Mouse (Mus musculus) liver, embryonic 14 days (tissue): ENCODE measurements around the gene Dio1. TPM values are rescaled to one million over a fixed set of nuclear protein-coding genes. Genes with fewer than 3 reads are reported as not detected.

ENCODE experiments used
- polyA plus RNA-seq: library from polyadenylated mRNA; depleted of rRNA; stranded (reverse); fragments of >200 nt; gene quantifications from 2 replicates; pipeline ENCODE4 v1.2.3, GENCODE M21; 2012; rRNA removed

Gene Dio1
- polyA plus RNA-seq: 0.03 TPM in 2 replicates

GRCm38 (mm10) chr4:107306966-107307365 is at the start of gene Dio1:
Gene Dio1 (minus strand): TSS chr4:107307169.

DNA sequence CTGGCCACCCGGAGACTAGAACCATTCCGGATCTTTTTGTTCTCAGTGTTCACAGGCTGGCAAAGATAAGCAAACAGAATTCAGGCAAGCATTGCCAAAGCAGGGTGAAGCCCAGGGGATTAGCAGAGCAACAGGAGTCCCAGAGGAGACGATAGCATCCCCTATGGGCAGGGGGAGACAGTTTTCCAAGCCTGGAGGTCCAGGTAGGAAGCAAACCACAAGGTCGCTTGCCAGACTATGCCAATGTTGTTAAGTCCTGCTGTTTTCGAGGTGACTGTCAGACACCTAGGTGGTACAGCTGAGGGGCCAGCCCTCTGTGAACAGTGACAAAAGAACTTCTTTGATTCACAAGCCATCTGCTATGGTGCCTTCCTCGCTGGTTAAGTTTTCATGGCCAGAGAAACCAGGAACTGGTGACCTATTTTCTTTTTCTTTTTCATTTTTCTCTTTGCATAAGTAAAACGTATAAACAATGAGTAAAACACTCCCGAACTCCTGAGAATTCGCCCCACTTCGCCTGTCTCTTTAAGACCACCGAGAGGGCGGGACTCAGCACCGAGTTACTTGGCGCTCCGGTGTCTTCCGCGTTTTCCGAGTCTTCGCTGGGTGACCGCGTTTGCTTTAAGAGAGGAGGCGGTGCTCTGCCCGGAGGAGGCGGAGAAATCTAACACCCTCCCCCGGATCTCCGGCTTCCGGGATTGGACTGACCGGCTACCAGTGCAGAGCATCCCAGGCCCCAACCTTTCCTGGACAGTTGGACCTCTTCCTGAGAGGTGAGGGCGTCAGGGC is 6.9 kb upstream of the Dio1 start, which contains the start of gene Yipf1:
Gene Yipf1, plus strand, starts transcription at position 674 of the 789 bp plus-strand sequence.

DNA sequence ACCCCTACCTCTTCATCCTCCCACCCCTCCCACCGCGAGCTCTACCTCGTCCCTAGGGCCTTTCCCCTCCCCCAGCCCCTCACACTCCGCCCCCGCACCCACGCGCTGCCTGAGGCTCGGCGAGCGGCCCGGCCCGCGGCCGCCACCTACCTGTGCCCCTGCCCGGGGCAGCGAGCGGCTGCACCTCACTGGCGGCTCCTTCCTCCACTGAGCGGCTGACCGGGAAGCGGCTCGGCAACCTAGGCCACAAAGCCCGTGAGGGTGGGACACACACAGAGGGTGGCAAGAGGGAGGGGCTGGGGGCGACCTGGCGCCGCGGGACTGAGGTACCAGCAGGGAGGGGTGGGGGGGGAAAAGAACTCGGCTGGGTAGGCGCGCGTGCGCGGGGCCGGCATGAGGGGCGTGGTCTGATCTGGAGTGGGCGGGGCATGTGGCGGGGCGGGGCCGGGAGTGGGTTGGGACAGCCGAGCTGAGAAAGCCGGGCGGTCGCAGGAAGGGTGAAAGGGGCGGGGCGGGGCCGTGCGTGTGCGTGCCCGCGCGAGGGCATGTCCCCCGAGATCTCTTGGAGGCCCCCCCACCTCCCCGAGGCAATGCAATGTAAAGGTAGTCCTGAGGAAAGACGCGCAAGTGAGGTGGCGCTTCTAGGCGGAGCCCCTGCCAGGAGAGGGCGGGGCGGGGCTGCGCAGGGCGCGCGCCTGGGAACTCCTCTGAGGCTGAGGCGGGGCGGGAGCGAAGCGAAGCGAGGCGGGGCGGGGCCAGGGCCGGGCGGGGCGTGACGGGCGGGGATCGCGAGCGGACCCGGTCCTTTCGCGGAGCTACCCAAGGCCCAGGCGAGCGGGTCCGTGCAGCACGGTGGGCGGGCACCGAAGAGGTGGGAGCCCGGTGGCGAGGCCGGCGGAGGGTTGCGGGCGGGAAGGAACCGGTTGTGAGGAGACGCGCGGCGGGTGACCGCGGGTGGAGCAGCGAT is 53.6 kb downstream of the Dio1 start, which contains the start of the genes Lrrc42 and Hspb11:
Gene Lrrc42, minus strand, starts transcription at position 408 of the 967 bp plus-strand sequence.
Gene Hspb11, plus strand, starts transcription at position 469 of the 967 bp plus-strand sequence.

Other genes starting within 250 kb of the Dio1 start
- gene Mrpl37, start 240.3 kb downstream of the Dio1 start, polyA plus RNA-seq: 35.4 and 40.3 TPM in 2 replicates
- gene Cyb5rl, start 240.2 kb downstream of the Dio1 start, polyA plus RNA-seq: 1.3 and 1.9 TPM in 2 replicates
- gene Cdcp2, start 210.3 kb downstream of the Dio1 start, polyA plus RNA-seq: not detected in 2 replicates
- 55.5 and 64.7 TPM in 2 replicates for gene Tmem59, start 128.8 kb downstream of the Dio1 start, polyA plus RNA-seq
- 6.4 and 7.9 TPM in 2 replicates for gene Tceanc2, start 128.1 kb downstream of the Dio1 start, polyA plus RNA-seq
- 0.03 TPM in 1 of 2 replicates, not detected in the other for gene Ldlrad1, start 98.0 kb downstream of the Dio1 start, polyA plus RNA-seq
- 7.7 and 8.8 TPM in 2 replicates for gene Lrrc42, start 53.6 kb downstream of the Dio1 start, polyA plus RNA-seq
- gene Hspb11, start 53.6 kb downstream of the Dio1 start, polyA plus RNA-seq: 4.8 and 5.2 TPM in 2 replicates
- 11.4 and 13.7 TPM in 2 replicates for gene Yipf1, start 7.2 kb upstream of the Dio1 start, polyA plus RNA-seq
- 8.2 and 11.2 TPM in 2 replicates for gene Ndc1, start 60.6 kb upstream of the Dio1 start, polyA plus RNA-seq
- 0.22 and 0.26 TPM in 2 replicates for gene Glis1, start 127.4 kb upstream of the Dio1 start, polyA plus RNA-seq